Mouse (Mus musculus) midbrain, embryonic 11.5 days (tissue): ENCODE results near the gene Gm28845. TPM values are rescaled to one million over a fixed set of nuclear protein-coding genes. Genes with fewer than 3 reads are reported as not detected.

Experiments
- ATAC-seq: fragments of 200-750 bp; cut with Nextera tagmentation; 2 replicates; pipeline ENCODE4 v1.8.0; 2017; ENCODE audit warnings: moderate TSS enrichment, moderate library complexity; ENCODE audit not compliant: low FRiP score
- DNase-seq: peaks from one replicate; pipeline ENCODE4 v3.0.0; 2015; ENCODE audit warnings: low spot score; ENCODE audit errors: missing footprints
- H3K27ac ChIP-seq: fragments of 300-500 bp; sonication (generic); 2 replicates; pipeline ENCODE4 v1.5.1; 2014; ENCODE audit warnings: low read depth, low read length
- H3K27me3 ChIP-seq: fragments of 300-500 bp; sonication (generic); 2 replicates; pipeline ENCODE4 v1.6.1; 2014; ENCODE audit warnings: mild to moderate bottlenecking, low read length, moderate library complexity, mixed read lengths; ENCODE audit not compliant: control insufficient read depth, insufficient read depth
- H3K36me3 ChIP-seq: fragments of 300-500 bp; sonication (generic); 2 replicates; pipeline ENCODE4 v1.6.1; 2014; ENCODE audit warnings: mild to moderate bottlenecking, low read length, moderate library complexity, mixed read lengths; ENCODE audit not compliant: control insufficient read depth, insufficient read depth
- H3K4me1 ChIP-seq: fragments of 300-500 bp; sonication (generic); 2 replicates; pipeline ENCODE4 v1.6.1; 2014; ENCODE audit warnings: low read length; ENCODE audit not compliant: control insufficient read depth, insufficient read depth
- H3K4me2 ChIP-seq: fragments of 300-500 bp; sonication (generic); 2 replicates; pipeline ENCODE4 v1.6.1; 2014; ENCODE audit warnings: mild to moderate bottlenecking, moderate library complexity
- H3K4me3 ChIP-seq: fragments of 300-500 bp; sonication (generic); 2 replicates; pipeline ENCODE4 v1.5.1; 2014; ENCODE audit warnings: low read depth, low read length
- H3K9ac ChIP-seq: fragments of 300-500 bp; sonication (generic); 2 replicates; pipeline ENCODE4 v1.6.1; 2014; ENCODE audit warnings: low read length
- H3K9me3 ChIP-seq: fragments of 300-500 bp; sonication (generic); 2 replicates; pipeline ENCODE4 v1.6.1; 2016; ENCODE audit warnings: low read length; ENCODE audit not compliant: control insufficient read depth
- WGBS: fragments of 180-500 bp; shearing (Covaris S2); extraction: QIAGEN DNeasy Blood & Tissue Kit; methylation state at CpG from one replicate; pipeline ENCODE4 v1.1.7; 2014; 5-methylcytosine and 5-hydroxymethylcytosine counted together
- polyA plus RNA-seq: library from polyadenylated mRNA; unstranded; fragments of >200 nt; fragmentation: Nextera tagmentation; extraction: Ambion mirVana; gene quantifications from 2 replicates; pipeline ENCODE4 v1.2.1, GENCODE M21; 2014

The Gm28845 gene
- polyA plus RNA-seq, 1 experiment from 2014 or later = not detected

DNA sequence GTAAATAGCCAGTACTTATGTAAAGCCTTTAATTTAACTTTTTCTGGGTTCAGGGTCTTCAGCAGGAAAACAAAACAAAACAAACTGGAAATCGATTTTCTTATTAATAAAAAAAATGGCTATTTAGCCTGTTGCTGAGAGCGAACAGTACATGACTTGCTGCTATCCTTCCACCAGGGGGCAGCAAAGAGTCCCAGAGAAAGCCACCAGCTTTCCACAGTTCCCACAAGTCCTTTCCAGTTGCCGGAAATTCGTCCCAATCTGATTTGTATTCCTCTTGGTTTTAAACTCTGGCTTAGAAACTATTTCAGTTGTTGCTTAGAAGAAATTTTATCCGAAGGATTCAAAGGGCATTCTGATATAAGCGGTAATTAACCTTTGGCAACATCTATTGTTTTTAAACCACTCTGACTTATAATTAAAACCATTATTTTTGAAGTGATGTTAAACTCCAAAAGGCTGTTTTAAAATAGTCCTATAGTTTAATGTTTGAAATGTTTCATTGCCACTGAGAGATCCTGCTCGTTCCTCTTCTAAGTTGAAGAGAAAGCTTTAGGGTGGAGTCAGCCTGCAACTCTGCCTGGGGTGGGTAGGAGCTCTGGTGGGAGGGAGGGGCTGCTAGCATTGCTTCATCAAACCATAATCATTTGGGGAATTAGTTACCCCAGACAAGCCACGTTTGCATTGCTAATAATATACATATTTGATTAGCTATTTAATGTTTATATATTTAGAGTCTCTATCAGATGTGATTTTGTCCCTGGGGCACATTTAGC, 7.1 kb downstream of the Gm28845 start:
- 19% methylated on average over 8 of the region's 8 CpGs for WGBS
- 0 out of 2 replicates have a peak overlapping the region, but pooled peaks have one; percentile 9 for H3K4me2 ChIP-seq
- no peaks in the 10 kb centered on the region for H3K9me3 ChIP-seq
- no peaks in the 10 kb centered on the region for H3K27me3 ChIP-seq
- no peak overlapping the region for H3K9ac ChIP-seq
- H3K27ac ChIP-seq = no peak overlapping the region
- peak; percentile 94 for DNase-seq
- no peak overlapping the region for H3K4me3 ChIP-seq
- H3K36me3 ChIP-seq = no peaks in the 10 kb centered on the region
- no peaks in the 10 kb centered on the region for H3K4me1 ChIP-seq
- peak; percentile 79 for ATAC-seq

DNA sequence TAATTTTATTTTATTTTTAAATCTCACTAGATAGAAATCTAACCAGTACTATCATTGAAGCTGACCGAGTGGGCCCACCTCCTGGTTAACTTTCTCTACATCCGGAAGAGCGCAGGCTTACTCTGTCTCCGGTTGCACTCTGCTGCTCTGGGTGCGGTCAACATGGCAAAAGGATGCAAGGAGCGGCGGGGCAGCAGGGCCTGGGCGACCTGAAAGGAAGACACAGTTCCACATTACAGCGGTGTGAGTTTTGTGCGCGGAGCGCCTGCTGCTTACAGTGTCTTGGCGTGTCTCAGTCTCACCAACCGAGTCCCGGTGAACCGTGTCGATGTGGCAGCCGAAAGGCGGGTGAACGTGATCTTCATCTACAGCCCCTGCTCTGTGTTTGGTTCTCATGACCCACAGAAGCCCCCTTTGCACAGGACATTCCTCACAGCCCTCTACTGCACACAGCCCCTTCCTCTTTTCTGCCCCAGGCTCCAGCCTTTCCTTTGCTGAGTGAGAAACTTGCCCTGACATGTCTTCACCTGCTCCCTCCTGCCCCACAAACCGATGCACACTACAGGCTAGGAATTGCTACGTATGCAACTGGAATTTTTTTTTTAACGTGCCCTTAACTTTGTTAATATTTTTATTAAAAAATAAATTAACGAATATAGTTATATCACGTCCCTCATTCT, 9.5 kb downstream of the Gm28845 start:
- H3K27ac ChIP-seq = no peak overlapping the region
- H3K4me1 ChIP-seq = no peaks in the 10 kb centered on the region
- WGBS = 80% methylated on average over 25 of the region's 25 CpGs
- no peaks in the 10 kb centered on the region for H3K9me3 ChIP-seq
- H3K9ac ChIP-seq = no peak overlapping the region
- H3K27me3 ChIP-seq = no peaks in the 10 kb centered on the region
- ATAC-seq (no peak), DNase-seq (peak; percentile 59)
- H3K4me3 ChIP-seq = no peak overlapping the region
- no peak overlapping the region for H3K4me2 ChIP-seq
- H3K36me3 ChIP-seq = no peaks in the 10 kb centered on the region

DNA sequence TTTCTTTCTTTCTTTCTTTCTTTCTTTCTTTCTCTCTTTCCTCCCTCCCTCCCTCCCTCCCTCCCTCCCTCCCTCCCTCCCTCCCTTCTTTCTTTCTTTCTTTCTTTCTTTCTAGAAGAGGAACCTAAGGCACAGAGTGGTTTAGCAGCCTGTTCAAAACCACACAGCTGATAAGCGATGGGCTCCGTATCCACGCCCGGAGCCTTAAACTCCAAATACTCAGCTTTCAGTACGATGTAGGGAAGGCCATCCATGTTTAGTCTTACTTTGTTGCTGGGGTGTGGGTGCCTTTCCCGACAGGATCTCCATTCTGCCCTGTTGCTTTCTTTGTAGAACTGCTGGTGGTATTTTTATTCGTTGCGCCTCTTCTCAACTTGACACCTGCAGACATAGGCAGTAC, 10.2 kb downstream of the Gm28845 start:
- WGBS = 91% methylated on average over 8 of the region's 8 CpGs
- no peaks in the 10 kb centered on the region for H3K4me1 ChIP-seq
- ATAC-seq = no peak

DNA sequence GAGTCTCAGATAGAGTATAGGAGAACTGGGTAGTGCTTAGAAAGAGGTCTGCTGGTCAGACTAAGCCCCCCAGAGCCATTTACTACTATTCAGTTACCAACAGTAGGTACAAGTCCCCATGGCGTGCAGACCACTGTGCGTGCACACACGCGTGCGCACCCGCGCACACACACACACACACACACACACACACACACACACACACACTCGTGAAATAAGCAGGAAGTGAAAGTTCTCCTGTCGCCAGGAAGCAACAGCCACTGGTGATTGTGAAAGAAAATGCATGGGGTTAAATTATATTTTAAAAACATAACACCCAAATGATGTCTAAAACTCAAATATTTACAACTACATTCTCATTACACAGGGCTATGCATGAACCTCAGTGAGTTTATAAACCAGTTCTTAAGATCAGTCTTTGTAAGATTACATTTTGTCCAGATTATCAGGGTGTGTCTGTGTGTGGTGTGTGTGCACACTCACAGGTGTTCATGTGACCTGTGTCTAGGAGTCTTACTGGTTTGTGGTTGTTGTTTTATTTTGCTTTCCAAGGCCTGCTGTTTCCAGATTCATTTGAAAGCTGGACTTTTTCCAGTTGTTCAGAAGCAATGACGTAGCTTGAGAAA, 11.6 kb downstream of the Gm28845 start:
- no peak overlapping the region for H3K27ac ChIP-seq

More for the DNA sequence above, 10.2 kb downstream of the Gm28845 start:
- H3K36me3 ChIP-seq = no peaks in the 10 kb centered on the region
- no peaks in the 10 kb centered on the region for H3K27me3 ChIP-seq
- H3K9me3 ChIP-seq = no peaks in the 10 kb centered on the region
- no peak for DNase-seq
- H3K27ac ChIP-seq = no peak overlapping the region
- no peak overlapping the region for H3K4me2 ChIP-seq
- H3K4me3 ChIP-seq = no peak overlapping the region
- H3K9ac ChIP-seq = no peak overlapping the region

DNA sequence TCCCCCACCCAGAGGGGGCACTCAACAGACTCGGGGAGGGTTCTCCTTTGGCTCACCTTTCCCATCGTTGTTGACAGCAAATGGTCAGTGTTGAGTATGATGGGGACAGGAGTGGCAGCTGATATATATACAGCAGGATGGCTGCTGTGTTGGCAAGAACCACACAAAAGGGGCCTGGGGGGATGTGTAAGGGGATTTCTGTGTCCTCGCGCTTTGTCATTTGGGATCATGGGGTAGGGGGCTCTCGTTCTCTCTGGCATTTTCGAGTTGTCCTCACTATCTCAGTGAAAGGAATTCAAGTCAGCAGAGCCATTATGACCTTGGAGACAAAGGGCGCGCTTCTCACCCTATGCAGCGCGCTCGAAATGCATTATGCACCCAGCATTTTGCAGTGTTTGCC, 16.1 kb downstream of the Gm28845 start, which contains the start of gene Cryga:
Gene Cryga, minus strand, starts transcription at position 101 of the 400 bp plus-strand sequence.
- Histone ChIP-seq H3K4me2 (no peak within 1 kb of the TSS), H3K4me1 (no peaks in the 10 kb centered on the region), H3K9ac (no peak within 1 kb of the TSS), H3K4me3 (no peak within 1 kb of the TSS), H3K36me3 (no peaks in the 10 kb centered on the region), H3K27ac (no peak within 1 kb of the TSS), H3K9me3 (no peaks in the 10 kb centered on the region), H3K27me3 (no peaks in the 10 kb centered on the region)
- ATAC-seq (no peak), DNase-seq (peak; percentile 41)
- 87% methylated on average over 11 of the region's 11 CpGs for WGBS

More for the DNA sequence above, 11.6 kb downstream of the Gm28845 start:
- ATAC-seq = no peak
- Histone ChIP-seq H3K4me3 (no peak overlapping the region), H3K9ac (no peak overlapping the region), H3K9me3 (no peaks in the 10 kb centered on the region), H3K36me3 (no peaks in the 10 kb centered on the region), H3K4me2 (no peak overlapping the region), H3K4me1 (no peaks in the 10 kb centered on the region), H3K27me3 (no peaks in the 10 kb centered on the region)
- 92% methylated on average over 10 of the region's 10 CpGs for WGBS
- peak; percentile 59 for DNase-seq

DNA sequence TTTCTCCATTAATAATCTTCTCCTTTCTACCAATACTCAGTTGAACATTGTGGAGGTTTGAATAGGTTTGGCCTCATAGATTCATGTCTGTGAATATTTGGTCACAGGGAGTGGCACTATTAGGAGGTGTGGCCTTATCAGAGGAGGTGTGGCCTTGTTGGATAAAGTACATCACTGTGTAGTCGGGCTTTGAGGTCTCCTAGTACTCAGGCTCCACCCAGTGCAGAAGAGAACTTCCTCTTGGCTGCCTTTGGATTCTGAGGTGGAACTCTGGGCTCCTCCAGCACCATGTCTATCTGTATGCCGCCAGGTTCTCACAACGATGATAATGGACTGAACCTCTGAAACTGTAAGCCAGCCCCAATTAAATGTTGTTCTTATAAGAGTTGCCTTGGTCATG, 22.4 kb downstream of the Gm28845 start:
- Histone ChIP-seq H3K4me2 (no peak overlapping the region), H3K4me1 (no peaks in the 10 kb centered on the region), H3K9me3 (no peaks in the 10 kb centered on the region), H3K27me3 (no peaks in the 10 kb centered on the region), H3K4me3 (no peak overlapping the region), H3K36me3 (no peaks in the 10 kb centered on the region), H3K9ac (no peak overlapping the region), H3K27ac (no peak overlapping the region)
- peak; percentile 51 for DNase-seq
- no peak for ATAC-seq
- 87% methylated on average over 3 of the region's 3 CpGs for WGBS

DNA sequence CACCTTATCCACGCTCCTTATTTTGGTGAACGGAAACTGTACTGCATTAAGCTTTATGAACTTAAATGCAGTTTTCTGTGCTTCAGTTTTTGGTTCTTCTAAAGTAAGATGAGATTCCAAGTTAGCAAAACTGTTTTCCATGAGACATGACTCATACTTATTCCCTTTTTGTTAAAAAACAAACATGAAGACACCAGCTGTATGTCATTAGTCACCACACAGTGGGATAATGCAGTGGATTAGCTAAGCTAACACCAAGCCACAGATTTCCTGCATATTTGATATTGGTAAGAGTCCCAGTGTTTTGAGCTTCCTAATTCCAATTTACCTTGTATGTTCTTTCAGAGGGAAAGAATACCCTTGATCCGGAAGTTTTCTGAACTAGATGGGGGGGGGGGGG, 27.8 kb downstream of the Gm28845 start:
- DNase-seq = peak; percentile 23
- ATAC-seq = no peak

DNA sequence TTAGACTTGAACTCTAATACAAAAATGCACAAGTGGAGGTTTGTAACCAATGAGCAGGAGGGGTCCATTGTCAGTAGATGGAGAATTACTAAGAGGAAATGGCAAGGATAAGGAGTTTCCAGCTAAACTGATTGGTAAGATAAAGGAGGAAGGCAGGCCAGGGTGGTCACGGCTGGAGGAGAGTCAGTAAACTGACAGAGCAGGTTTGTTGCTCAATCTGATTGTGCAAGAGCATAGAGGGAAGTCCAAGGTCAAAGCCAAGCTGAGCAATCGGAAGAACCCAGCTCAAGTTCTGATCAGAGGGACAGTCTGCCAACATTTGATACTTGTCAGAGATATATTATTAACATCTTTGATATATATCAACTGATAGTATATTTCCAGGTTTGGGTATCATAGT, 29.0 kb downstream of the Gm28845 start:
- Histone ChIP-seq H3K27me3 (no peaks in the 10 kb centered on the region), H3K36me3 (no peaks in the 10 kb centered on the region), H3K4me2 (no peak overlapping the region), H3K9me3 (no peaks in the 10 kb centered on the region), H3K4me1 (no peaks in the 10 kb centered on the region), H3K4me3 (no peak overlapping the region), H3K9ac (no peak overlapping the region), H3K27ac (no peak overlapping the region)
- DNase-seq (peak; percentile 14), ATAC-seq (no peak)
- 84% methylated on average over 2 of the region's 2 CpGs for WGBS

More for the DNA sequence above, 27.8 kb downstream of the Gm28845 start:
- H3K36me3 ChIP-seq = no peaks in the 10 kb centered on the region
- no peak overlapping the region for H3K4me2 ChIP-seq
- 91% methylated on average over 3 of the region's 3 CpGs for WGBS
- H3K4me1 ChIP-seq = no peaks in the 10 kb centered on the region
- no peak overlapping the region for H3K9ac ChIP-seq
- no peaks in the 10 kb centered on the region for H3K9me3 ChIP-seq
- H3K4me3 ChIP-seq = no peak overlapping the region
- H3K27ac ChIP-seq = no peak overlapping the region
- H3K27me3 ChIP-seq = no peaks in the 10 kb centered on the region
